Mouse (Mus musculus): ENCODE results near the gene Cirbp.

The Cirbp gene

DNA sequence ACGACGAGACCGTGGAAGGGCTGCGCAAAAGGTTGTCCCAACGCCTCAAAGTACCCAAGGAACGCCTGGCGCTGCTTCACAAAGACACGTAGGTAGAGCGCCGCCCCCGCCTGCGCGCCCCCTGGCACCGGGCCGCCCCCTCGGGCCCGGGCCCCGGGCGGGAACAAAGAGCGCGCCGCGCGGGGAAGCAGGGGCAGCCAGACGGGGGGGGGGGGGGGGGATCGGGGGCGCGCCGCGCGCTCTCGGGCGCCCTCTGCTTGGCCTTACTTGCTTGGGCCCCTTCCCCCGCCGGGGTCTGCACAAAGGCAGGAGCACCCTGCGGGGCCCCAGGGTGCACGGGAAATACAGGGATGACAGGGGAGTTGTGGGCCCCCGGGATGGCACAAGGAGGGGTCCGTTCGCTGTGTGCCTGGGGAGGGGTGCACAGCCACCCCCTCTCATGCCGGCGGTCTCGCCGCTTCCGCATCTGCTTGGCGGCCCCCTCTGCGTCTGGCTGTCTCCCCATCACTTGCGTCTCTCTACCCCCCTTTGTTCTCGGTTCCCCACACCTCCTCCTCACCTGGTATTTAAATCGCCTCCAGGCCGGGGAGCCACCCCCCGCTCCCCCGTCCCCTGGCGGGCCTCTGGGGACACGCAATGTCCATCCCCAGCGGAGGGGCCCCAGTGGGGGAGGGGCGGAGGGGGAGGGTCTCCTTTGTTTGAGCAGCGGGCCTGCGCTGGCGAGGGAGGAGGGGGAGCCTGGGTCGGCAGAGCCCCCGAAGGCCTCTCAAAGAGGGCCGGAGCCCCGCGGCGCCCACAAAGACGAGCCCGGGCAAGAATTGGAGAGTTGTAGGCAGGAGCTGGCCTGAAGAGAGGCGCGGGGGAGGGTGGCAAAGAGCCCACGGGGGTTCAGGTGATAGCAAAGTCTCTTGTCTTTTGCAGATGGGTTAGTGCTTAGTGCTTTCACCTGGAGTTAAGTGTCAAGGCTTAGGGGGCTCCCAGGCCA is 15.3 kb upstream of the Cirbp start:
- peak; percentile 84 for DNase-seq (ENCODE audit: low read depth)

DNA sequence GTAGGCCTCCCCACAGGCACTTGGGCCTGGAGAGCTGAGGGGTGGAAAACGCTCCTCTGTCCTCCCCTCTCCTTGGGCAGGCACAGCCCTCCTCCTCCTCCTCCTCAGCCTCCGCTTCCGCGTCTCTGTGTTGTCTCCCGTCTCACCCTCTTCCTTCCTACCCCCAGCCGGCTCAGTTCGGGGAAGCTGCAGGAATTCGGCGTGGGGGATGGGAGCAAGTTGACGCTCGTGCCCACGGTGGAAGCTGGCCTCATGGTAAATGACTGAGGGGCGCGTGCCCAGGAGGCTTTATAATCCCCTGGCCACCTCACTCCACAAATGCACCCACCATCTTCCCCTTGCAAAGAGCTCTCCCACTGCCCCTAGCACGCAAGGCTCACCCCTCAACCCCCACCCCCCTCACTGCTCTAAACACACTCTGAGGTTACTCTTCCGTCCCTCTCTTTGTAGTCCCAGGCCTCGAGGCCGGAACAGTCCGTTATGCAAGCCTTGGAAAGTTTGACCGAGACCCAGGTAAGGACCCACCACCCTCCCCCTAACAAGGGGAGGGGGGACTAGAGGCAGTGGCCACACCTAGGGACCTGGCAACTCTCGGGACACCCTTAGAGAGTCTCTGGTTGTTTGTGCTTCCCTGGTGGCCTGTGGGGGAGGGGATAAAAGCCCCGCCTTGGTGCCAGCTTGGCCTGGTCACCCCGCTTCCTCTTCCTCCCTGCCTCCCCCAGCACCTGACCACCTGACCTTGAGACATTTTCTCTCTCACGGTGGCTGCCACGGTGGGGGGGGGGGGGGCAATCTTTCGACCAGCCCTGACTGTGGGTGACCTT is 14.4 kb upstream of the Cirbp start:
- peak; percentile 84 for DNase-seq (ENCODE audit: low read depth)

DNA sequence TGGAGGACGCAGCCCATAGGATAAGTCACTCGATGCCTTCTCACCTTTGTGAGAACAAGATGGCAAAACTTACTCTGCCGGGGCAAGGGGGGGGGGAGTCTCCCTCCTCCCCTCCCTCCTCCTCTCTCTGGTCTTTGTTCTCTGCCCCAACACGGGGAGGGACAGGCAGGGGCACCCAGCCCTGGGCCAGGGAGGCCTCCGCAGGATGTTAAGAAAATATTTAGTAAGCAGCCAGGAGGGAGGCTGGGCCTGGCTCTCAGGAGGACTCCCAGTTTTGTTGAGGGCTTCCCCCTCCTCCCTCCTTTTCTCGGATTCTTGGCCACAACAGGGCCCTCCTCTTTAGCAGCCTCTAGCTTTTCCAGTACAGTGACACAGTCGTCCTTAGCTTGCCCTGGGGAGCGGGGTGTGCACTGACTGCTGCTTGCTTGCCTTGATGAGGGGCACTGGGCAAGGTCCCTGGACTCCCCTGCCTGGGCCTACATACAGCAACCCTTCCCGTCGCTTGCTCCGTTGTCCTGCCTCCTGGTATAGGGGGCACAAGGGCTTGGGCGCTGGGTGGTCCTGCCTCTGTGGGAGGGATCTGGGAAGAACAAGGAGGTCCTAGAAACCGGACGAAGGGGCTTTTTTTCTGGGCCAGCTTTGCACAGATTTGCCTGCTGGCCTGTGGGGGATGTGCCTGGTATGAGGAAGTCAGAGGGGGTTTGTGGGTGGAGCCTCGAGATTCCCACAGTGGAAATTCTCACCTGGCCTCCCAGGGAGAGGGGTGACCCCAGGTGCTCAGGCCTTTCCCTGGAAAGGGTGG is 13.5 kb upstream of the Cirbp start:
- peak; percentile 88 for DNase-seq (ENCODE audit: low read depth)

DNA sequence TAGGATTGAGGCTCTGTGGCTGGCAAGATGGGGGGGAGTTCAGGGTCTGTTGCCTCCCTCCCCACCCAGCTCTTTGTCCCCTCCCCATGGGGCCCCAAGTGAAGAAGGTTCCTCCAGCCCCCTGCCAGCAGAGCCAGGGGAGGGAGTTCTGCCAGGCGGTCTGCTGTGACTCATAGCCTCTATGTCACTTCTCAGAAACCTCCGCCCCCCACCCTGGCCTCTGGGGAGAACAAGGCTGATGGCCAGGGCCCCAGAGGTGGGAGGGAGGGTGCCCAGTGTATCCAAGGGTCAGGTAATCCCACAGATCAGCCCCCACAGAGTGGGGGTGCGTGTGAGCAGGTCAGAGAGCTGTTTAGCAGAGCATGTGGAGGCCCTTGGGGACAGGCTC is 12.9 kb upstream of the Cirbp start:
- peak; percentile 80 for DNase-seq (ENCODE audit: low read depth)

DNA sequence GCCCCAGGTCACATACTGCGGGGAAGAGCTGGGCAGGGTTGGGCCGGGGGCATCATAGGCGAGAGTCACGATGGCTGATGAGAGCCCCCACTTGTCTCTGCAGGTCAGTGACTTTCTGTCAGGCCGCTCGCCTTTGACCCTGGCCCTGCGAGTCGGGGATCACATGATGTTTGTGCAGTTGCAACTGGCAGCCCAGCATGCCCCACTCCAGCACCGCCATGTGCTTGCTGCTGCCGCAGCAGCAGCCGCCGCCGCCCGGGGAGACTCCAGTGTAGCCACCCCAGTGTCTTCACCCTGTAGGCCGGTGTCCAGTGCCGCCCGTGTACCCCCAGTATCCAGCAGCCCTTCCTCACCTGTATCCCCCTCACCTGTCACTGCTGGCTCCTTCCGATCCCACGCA is 12.1 kb upstream of the Cirbp start:
- DNase-seq (ENCODE audit: low read depth): no peak

DNA sequence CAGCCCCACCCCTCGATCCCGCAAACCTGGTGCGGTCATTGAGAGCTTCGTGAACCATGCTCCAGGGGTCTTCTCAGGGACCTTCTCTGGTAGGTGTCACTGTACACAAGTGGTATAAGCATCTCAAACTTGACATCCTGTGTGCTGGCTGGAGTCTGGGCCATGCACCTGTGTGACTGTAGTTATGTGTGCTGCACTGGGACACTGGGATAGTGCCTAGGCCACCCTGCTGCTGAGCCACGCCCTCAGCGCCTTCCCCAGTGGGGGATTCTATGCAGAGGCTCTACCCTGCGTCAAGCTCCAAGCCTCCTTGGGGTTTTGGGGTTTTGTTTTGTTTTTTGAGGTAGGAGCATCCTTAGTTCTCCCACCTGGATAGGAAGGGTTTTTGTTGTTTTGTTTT is 11.4 kb upstream of the Cirbp start:
- no peak for DNase-seq (ENCODE audit: low read depth)

DNA sequence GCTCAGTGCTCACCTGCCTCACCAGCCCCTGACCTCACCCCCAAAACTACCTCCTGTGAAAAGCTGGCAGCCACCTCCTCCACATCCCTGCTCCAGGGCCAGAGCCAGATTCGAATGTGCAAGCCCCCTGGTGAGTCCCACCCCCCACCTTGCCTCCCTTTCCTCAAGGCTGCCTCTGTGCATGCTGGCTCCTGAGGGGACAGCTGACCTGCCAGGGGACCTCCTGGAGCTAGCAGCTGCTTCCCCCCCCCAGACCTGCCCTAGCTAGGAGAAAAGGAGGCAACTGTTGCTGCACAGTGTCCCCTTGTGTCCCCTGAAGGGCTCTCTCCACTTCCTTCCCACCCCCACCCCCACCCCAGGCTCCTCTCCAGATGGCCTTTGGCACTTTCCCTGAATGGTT is 10.5 kb upstream of the Cirbp start:
- DNase-seq (ENCODE audit: low read depth): no peak

DNA sequence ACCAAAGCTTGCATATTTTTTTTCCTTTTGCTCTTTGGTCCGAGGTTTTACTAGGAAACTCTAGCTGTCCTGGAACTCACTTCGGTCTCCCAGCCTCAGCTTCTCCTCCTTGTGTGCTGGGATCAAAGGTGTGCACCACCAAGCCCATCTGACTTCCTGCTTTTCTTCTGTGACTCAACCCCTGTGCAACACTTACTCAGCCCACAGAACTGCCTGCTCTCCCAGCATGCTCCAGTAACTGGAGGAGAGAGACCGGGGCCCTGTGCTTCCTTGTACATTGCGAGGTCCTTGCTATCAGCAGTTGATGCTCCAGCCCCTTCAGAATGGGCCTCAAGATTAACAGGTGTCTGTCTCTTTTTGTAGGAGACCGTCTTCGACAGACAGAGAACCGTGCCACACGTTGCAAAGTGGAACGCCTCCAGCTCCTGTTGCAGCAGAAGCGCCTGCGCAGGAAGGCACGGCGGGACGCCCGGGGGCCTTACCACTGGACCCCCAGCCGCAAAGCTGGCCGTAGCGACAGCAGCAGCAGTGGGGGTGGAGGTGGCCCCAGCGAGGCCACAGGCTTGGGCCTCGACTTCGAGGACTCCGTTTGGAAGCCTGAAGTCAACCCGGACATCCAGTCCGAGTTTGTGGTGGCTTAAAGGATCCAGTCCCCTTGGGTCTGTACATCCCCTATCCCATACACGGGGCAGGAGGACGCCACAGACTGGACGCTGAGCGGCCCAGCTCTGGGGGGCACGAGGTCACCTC is 9.6 kb upstream of the Cirbp start:
- peak; percentile 45 for DNase-seq (ENCODE audit: low read depth)

DNA sequence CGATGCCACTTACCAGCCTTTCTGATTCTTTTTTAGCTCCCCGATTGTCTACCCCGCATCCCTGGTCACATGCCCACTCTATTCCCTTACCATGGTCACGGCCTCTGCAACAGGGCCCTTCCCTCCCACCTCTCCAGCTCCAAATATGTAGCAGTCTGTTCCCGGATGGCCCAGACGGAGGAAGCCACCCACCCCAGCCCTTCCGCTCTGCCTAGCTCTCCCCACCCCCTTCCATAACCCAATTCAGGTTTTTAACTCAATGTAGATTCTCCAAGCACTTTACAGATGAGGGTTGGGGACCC is 9.1 kb upstream of the Cirbp start:
- no peak for DNase-seq (ENCODE audit: low read depth)

DNA sequence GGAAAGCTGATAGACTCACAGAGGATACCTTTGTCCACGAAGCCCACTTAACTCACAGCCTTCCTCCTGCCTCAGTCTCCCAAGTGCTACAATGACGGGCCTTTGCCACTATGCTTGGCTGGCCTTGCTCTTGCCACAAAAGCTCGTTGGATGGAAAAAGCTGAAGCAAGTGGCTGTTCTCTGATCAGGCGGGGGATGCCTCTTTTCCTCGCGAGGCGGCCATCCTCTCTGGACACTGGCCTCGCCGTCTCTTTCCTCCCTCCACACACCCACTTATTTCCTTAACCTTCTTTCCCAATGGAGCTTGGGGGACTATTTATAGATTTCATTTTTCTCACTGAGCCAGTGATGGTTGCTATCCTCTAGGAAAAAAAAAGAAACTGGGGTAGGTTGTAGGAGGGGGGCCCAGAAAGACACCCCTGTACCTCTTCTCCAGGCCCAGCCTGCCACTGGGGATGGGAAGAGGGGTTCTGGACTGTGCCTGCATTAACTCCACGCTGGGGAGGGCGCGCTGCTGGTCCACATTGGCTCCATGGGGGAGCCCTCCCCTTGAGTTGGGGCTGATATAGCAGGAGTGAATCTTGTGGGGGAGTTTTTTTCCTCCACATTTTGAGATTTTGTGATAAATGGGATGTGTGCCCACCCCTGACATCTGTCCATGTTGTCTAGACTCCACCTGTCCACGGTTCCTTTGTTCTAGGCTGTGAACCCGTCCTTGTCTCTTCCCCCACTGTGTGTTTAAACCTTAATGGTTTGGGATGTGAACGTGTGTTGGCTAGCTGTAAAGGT is 8.4 kb upstream of the Cirbp start:
- no peak for DNase-seq (ENCODE audit: low read depth)

DNA sequence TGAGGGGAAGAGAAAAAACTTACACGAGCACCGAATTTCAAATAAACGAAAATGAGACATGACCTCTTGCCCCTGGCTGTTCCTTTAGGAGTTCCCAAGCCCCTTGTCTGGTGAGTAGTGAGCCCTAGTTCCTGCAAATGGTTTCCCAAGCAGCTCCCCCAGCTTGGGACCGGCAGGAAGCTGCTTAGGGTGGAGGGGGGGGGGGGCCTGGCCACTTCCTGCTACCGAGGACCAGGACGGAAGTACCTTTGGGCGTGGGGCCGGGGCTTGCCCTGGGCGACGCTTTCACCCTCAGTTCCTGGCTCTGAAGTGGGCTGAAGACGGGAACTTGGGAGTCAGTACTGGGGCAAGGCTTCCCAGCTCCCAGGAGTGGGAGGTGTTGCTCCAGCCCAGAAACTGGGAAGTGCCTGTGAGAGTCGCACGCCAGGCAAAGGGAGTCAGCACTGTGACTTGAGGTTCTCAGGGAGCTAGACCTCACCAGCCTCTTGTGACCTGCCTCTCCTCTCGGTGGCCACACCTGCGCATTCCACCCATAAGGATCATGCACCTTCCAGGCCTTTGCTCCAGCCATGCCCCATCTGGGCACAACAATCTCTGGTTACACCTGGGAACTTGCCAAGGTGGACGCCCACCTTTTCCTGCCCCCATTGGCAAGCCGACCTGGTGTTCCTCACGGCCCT is 7.3 kb upstream of the Cirbp start:
- DNase-seq (ENCODE audit: low read depth): peak; percentile 77

DNA sequence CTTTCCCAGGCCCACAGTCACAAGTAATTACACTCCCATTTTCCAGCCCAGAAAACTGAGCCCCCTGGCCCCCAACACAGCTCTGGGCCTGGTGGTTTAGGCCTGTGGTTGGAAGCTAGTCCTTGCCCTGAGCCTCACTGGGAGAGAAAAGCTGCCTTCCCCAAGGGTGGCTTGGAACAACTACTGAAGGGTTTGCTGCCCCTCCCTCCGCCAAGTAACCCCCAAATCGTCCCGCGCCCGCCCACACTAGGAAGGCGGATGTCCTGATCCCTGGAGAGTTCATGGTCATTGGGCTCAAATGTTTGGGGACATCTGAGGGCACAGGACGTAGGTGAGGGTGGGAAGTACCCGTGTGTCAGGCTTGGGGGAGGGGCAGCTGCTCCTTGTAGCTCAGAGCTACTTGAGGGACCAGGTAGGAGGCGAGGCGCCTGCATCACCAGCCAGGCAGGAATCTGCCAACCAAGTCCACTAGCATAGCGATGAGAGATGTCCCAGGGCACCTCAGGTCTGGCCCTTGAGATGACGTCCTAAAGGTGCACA is 6.7 kb upstream of the Cirbp start:
- DNase-seq (ENCODE audit: low read depth): peak; percentile 56

DNA sequence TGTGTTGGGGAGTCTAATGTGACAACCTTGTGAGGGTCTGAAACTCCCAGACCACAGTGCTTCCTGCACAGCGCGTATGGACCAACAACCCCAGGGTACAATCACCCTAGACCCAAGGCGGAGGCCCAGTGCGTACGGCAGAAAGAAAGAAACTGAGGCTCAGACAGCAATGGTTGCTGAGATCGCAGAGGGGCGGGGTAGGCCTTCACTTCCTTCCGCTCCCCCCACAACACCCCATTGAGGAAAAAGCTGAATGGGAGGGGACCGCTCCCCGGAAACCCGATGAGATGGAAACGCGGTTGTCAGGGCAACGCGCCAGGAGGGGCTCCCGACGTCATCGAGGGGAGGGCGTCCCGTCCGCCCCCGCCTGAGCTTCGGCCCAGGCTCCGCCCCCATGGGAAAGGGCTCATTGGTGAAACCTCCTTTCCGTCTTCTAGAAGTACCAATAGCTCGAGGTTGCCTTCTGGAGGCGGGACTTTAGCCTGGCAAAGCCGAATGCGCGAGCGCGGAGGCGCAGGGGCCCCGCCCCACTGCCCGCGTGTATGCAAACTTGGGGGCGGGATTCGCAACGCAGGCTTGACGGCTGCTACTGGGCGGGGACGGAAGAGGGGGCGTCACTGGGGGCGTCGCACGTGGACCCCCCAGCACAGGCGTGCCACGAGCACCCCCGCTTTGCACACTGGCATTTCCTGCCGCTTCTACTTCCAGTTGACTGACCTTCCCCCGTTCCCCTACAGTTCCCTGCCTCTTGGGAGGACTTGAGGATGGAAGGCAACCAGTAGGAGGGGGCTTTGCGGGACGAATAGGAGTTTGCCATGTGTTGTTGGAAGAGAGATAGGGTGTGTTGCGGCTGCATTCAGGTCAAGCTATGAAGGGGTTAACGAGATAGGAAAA is 6.0 kb upstream of the Cirbp start:
- peak; percentile 100 for DNase-seq (ENCODE audit: low read depth)

DNA sequence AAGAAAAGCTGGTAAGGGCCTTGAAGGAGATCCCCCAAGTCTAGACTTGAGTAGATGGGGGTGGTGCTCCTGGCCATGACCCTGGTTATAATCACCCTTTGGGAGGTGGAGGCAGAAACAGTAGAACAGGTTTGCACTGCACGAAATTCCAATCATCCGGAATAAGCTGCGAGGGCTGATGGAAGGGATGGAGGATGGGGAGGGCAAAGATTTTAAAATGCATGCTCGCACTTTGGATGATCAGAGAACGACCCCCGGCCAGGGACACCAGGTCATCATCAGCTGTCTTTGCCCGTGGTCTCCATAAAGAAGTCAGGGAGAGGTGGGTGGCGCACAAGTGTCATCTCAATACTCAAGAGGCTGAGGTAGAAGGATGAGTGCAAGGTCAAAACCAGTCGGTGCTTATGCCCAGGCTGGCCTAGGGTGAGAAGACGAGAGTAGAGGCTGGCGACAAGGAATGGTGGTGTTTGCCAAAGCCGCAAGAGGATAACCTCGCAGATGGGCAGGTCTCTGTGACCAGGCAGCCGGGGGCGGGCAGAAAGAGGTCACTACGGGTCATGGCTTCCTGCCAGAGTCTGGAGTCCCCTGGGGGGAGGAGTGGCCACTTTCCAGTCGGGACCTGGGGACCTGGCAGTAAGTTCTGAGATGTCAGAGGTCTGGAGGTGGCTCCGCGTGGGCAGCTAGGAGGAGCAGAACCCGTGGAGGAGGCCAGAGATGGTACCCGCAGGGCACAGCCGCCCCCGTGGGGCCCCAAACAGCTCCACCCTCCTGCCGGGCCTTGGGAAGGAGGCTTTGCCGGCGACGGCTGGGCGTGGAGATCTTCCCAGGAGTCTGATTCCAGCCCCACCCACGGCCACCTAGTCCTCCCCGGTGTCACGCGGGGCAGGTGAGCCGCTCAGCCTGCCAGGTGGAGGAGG is 5.1 kb upstream of the Cirbp start:
- peak; percentile 86 for DNase-seq (ENCODE audit: low read depth)

DNA sequence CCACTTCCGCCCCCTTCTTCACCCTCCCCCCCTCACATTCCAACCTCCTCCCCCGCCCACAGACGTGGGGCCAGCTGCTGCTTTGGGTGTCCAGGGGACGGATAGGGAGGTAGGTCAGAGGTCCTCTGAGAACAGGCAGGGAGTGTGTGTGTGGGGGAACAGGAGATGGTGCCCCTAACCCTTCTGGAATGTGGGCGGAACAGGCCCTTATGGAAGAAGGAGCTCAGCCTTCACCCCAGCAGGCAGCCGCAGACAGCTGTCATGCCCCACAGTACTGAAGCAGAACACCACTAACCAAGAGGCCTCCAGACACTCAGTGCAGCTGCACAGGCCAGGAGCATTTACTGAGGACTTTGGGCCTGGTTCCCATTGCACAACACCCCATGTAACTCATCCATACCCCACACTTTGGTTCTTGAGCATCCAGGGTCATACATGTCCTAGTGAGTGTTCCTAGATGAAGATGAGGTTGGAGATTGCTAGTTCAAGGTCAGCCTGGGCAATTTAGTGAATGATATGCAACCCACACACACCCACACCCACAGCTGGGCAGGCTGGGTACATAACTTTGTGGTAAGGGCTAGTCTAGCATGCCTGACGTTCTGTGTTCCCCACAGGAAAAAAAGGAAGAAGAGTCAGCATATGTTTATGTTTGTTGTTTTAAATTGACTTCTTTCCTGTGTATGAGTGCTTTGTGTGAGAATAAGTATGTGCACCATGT is 4.1 kb upstream of the Cirbp start:
- peak; percentile 85 for DNase-seq (ENCODE audit: low read depth)

DNA sequence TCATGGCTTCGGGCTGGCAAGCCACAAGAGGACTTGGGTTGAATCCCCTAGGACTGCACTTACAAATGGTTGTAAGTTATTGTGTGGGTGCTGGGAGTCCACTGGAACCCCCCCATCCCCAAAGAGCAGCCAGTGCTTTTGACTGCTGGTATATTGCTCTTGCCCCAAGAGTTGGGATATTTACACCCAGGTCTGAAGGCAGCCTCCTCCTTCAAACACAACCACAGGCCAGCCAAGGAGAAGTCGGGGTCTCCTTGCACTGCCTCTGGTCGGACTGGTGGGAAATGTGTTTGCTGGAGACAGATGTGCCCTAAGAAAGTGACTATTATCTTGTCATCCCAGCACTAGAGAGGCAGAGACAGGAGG is 3.6 kb upstream of the Cirbp start:
- no peak for DNase-seq (ENCODE audit: low read depth)

DNA sequence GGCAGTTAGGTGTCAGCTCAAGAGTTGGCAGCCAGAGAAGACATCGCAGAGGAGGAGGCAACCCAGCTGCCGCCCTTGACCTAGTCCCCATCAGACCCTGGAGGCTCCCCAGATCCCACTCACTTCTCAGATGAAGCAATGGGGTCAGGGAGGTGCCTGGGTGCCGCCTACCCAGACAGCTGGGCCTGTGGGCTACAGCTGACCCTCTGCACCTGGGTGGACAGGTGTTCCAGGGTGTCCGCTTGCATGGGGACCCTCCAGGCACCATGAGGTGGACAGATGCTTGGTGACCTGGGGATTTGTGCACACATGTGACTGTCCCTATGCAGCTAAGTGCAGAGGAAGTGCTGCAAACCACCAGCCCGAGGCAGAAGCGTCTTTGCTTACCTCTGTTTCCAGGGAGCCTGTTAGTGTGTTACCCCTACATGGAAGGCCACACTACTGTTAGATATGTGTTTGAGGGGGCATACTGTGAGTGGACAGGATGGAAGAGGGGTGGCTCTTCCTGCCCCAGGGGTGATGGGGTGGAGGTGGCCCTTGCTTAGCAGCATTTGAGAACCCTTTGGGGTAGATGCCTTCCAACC is 3.0 kb upstream of the Cirbp start:
- no peak for DNase-seq (ENCODE audit: low read depth)

Data from NIH3T3 (cell line).